Mouse (Mus musculus) intestine, embryonic 16.5 days (tissue): Measurements from ENCODE around the gene Cycs. TPM values are rescaled to one million over a fixed set of nuclear protein-coding genes. Genes with fewer than 3 reads are reported as not detected.
A peak's percentile ranks its signal among the peaks of the same experiment; 100 is the strongest.
"Not testable (repeated sequence)": the region's sequence is repeated elsewhere in the genome, so short reads cannot be mapped to it uniquely, and the experiment has no call there.

Experiments used
- ATAC-seq: fragments of 200-750 bp; cut with Nextera tagmentation; 2 replicates; pipeline ENCODE4 v1.8.0; 2017; ENCODE audit warnings: moderate TSS enrichment, moderate library complexity
- H3K27ac ChIP-seq: fragments of 300-500 bp; sonication (generic); 2 replicates; pipeline ENCODE4 v1.5.1; 2014; ENCODE audit warnings: mild to moderate bottlenecking, low read length
- H3K27me3 ChIP-seq: fragments of 300-500 bp; sonication (generic); replicated peaks from 2 replicates; pipeline ENCODE4 v1.6.1; 2014; ENCODE audit warnings: low read length, control low read depth, mixed read lengths; ENCODE audit not compliant: control insufficient read depth, insufficient read depth
- H3K36me3 ChIP-seq: fragments of 300-500 bp; sonication (generic); 2 replicates; pipeline ENCODE4 v1.6.1; 2014; ENCODE audit warnings: low read length, control low read depth; ENCODE audit not compliant: control insufficient read depth, insufficient read depth
- H3K4me1 ChIP-seq: fragments of 300-500 bp; sonication (generic); 2 replicates; pipeline ENCODE4 v1.6.1; 2014; ENCODE audit warnings: low read length, control low read depth, mixed read lengths; ENCODE audit not compliant: control insufficient read depth, insufficient read depth
- H3K4me2 ChIP-seq: fragments of 300-500 bp; sonication (generic); 2 replicates; pipeline ENCODE4 v1.6.1; 2014; ENCODE audit warnings: low read depth, low read length, control low read depth
- H3K4me3 ChIP-seq: fragments of 300-500 bp; sonication (generic); 2 replicates; pipeline ENCODE4 v1.5.1; 2014; ENCODE audit warnings: mild to moderate bottlenecking, low read length
- H3K9ac ChIP-seq: fragments of 300-500 bp; sonication (generic); 2 replicates; pipeline ENCODE4 v1.6.1; 2014; ENCODE audit warnings: low read depth, low read length
- H3K9me3 ChIP-seq: fragments of 300-500 bp; sonication (generic); 2 replicates; pipeline ENCODE4 v1.6.1; 2016; ENCODE audit warnings: low read length, control low read depth; ENCODE audit not compliant: control insufficient read depth
- WGBS: fragments of 180-500 bp; shearing (Covaris S2); extraction: QIAGEN DNeasy Blood & Tissue Kit; methylation state at CpG from one replicate; pipeline ENCODE4 v1.1.7; 2014; 5-methylcytosine and 5-hydroxymethylcytosine counted together
- polyA plus RNA-seq: library from polyadenylated mRNA; unstranded; fragments of >200 nt; fragmentation: Nextera tagmentation; extraction: Ambion mirVana; gene quantifications from 2 replicates; pipeline ENCODE4 v1.2.1, GENCODE M21; 2015

Cycs gene
- polyA plus RNA-seq, 1 experiment from 2014 or later: 88.1 TPM

DNA sequence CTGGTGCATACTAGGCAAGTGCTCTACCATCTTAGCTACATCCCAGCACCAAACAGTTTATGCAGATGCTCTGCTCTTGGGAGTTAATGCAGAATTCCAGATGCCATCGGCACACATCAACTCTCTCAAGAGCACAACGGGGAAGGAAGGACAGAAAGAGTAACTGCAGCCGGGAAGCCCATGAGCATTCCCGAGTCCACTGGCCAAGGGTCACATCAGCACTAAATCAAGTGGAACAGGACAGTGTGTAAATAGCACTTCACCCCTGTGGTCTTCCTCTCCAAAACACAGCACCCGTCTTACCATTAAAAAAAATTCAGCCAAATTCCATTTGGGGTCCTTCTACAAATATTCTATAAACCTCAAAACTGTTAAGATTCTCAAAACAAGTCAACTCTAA, 20.0 kb upstream of the Cycs start:
- WGBS: 49% methylated on average over 5 of the region's 5 CpGs
- H3K4me3 ChIP-seq: no peak overlapping the region
- no peaks in the 10 kb centered on the region for H3K4me1 ChIP-seq
- no peak for ATAC-seq
- H3K36me3 ChIP-seq: no peaks in the 10 kb centered on the region
- H3K27ac ChIP-seq: no peak overlapping the region
- no peak overlapping the region for H3K4me2 ChIP-seq
- H3K27me3 ChIP-seq: no peaks in the 10 kb centered on the region
- H3K9me3 ChIP-seq: no peaks in the 10 kb centered on the region
- H3K9ac ChIP-seq: no peak overlapping the region

- Histone ChIP-seq H3K36me3 (no peaks in the 10 kb centered on the region), H3K4me3 (no peak overlapping the region), H3K9me3 (no peaks in the 10 kb centered on the region), H3K9ac (no peak overlapping the region), H3K27me3 (no peaks in the 10 kb centered on the region), H3K4me1 (no peaks in the 10 kb centered on the region), H3K4me2 (no peak overlapping the region), H3K27ac (no peak overlapping the region)
- 53% methylated on average over 7 of the region's 7 CpGs for WGBS
- no peak for ATAC-seq
These were observed 19.4 kb upstream of the Cycs start for GRCm38 (mm10) chr6:50585733-50586132.

DNA sequence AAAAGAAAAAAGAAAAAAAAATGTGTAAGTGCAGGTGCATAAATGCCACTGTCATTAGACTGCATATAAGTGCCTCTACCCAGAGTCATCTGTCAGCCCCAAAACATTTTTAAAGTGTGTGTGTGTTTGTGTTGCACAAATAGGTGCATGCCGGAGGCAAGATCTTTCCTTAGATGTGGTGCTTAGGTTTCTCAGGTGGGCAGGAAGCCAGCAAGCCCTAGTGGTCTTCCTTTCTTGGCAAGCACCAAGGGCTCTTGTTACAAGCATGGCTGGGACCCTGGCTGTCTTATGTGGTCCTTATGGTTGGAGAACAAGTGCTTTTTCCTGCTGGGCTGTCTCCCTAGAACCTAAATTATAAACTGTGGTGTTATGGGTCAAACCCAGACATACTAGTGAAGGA, 5.3 kb upstream of the Cycs start:
- Histone ChIP-seq H3K9me3 (no peaks in the 10 kb centered on the region), H3K36me3 (no peaks in the 10 kb centered on the region), H3K4me2 (no peak overlapping the region), H3K4me1 (peaks cover 5% of the 10 kb centered on the region), H3K27me3 (no peaks in the 10 kb centered on the region), H3K9ac (no peak overlapping the region), H3K4me3 (no peak overlapping the region), H3K27ac (no peak overlapping the region)
- ATAC-seq: no peak
- 92% methylated on average over 1 of the region's 1 CpGs for WGBS

DNA sequence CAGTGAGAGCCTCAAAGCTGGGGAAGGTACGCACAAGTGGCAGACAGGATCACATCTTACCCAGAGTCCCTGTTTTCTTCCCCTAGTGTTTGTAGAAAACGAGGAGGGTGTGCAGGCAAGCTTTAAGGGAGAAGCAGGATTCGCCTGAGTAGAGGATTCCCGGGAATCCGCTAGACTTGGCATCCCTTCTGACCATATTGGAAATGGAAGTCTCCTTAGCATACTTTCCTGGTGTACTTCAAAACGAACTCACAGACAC, 588 bp upstream of the Cycs start:
- Histone ChIP-seq H3K9ac (peak overlapping the region; percentile 80), H3K27me3 (no peaks in the 10 kb centered on the region), H3K27ac (peak overlapping the region; percentile 91), H3K36me3 (0 out of 2 replicates have a peak, but pooled peaks cover 3% of the 10 kb centered on the region), H3K9me3 (no peaks in the 10 kb centered on the region), H3K4me1 (peaks cover 5% of the 10 kb centered on the region), H3K4me2 (peak overlapping the region; percentile 72), H3K4me3 (peak overlapping the region; percentile 82)
- WGBS: 7% methylated on average over 6 of the region's 6 CpGs
- no peak for ATAC-seq

DNA sequence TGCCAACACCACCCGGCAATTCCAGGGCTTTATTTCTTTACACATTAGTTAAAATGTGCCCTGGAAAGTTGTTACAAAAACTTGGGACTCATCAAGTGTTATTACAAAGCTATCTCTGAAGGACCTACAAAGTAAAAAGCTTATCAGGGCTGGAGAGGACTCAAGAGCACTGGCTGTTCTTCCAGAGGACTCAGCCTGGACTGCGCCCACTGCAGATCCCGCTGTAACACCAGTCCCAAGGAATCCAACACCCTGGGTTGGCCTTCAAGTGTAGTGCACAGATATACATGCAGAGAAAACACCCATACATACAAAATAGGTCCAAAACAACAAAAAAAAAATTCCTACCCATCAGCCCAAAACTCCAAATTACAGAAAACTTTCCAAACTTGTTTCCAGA, 2.7 kb downstream of the Cycs start:
- H3K9me3 ChIP-seq: no peaks in the 10 kb centered on the region
- no peaks in the 10 kb centered on the region for H3K27me3 ChIP-seq
- H3K4me1 ChIP-seq: peaks cover 5% of the 10 kb centered on the region
- no peak overlapping the region for H3K27ac ChIP-seq
- H3K4me3 ChIP-seq: no peak overlapping the region
- 92% methylated on average over 3 of the region's 3 CpGs for WGBS
- no peak overlapping the region for H3K9ac ChIP-seq
- no peak overlapping the region for H3K4me2 ChIP-seq
- H3K36me3 ChIP-seq: 0 out of 2 replicates have a peak, but pooled peaks cover 3% of the 10 kb centered on the region
- ATAC-seq: no peak

GRCm38 (mm10) chr6:50562421-50562820, 3.9 kb downstream of the Cycs start:
- no peaks in the 10 kb centered on the region for H3K9me3 ChIP-seq

GRCm38 (mm10) chr6:50560776-50561175, 5.6 kb downstream of the Cycs start:
- WGBS: 92% methylated on average over 1 of the region's 1 CpGs
- Histone ChIP-seq H3K4me1 (no peaks in the 10 kb centered on the region), H3K9me3 (no peaks in the 10 kb centered on the region), H3K27me3 (no peaks in the 10 kb centered on the region), H3K4me3 (no peak overlapping the region), H3K27ac (no peak overlapping the region), H3K4me2 (no peak overlapping the region), H3K9ac (no peak overlapping the region), H3K36me3 (0 out of 2 replicates have a peak, but pooled peaks cover 3% of the 10 kb centered on the region)
- ATAC-seq: no peak

More at GRCm38 (mm10) chr6:50562421-50562820, 3.9 kb downstream of the Cycs start:
- Histone ChIP-seq H3K27me3 (no peaks in the 10 kb centered on the region), H3K27ac (no peak overlapping the region), H3K4me2 (no peak overlapping the region), H3K9ac (no peak overlapping the region), H3K4me1 (peaks cover 5% of the 10 kb centered on the region), H3K36me3 (0 out of 2 replicates have a peak, but pooled peaks cover 3% of the 10 kb centered on the region), H3K4me3 (no peak overlapping the region)
- WGBS: 88% methylated on average over 4 of the region's 4 CpGs
- no peak for ATAC-seq

- no peak overlapping the region for H3K4me2 ChIP-seq
- 0 out of 2 replicates have a peak, but pooled peaks cover 3% of the 10 kb centered on the region for H3K36me3 ChIP-seq
- no peak overlapping the region for H3K9ac ChIP-seq
- no peaks in the 10 kb centered on the region for H3K4me1 ChIP-seq
- ATAC-seq: no peak
- no peaks in the 10 kb centered on the region for H3K27me3 ChIP-seq
- no peak overlapping the region for H3K4me3 ChIP-seq
- 79% methylated on average over 4 of the region's 4 CpGs for WGBS
- H3K27ac ChIP-seq: no peak overlapping the region
- no peaks in the 10 kb centered on the region for H3K9me3 ChIP-seq
These were observed 7.5 kb downstream of the Cycs start for GRCm38 (mm10) chr6:50558877-50559276.

GRCm38 (mm10) chr6:50557566-50557965, 8.8 kb downstream of the Cycs start:
- Histone ChIP-seq H3K36me3 (no peaks in the 10 kb centered on the region), H3K4me3 (no peak overlapping the region), H3K9me3 (no peaks in the 10 kb centered on the region), H3K27me3 (no peaks in the 10 kb centered on the region), H3K4me2 (no peak overlapping the region), H3K4me1 (peaks cover 3% of the 10 kb centered on the region; the same call in 1 of the 2 replicates), H3K9ac (no peak overlapping the region), H3K27ac (no peak overlapping the region)
- no peak for ATAC-seq
- 86% methylated on average over 6 of the region's 6 CpGs for WGBS

- H3K9ac ChIP-seq, H3K4me1 ChIP-seq, H3K36me3 ChIP-seq, H3K4me3 ChIP-seq, H3K27me3 ChIP-seq, H3K4me2 ChIP-seq, H3K27ac ChIP-seq, ATAC-seq, H3K9me3 ChIP-seq: not testable (repeated sequence)
- WGBS: 66% methylated on average over 2 of the region's 2 CpGs
These were observed 12.1 kb downstream of the Cycs start for GRCm38 (mm10) chr6:50554223-50554622.
